Mouse (Mus musculus) embryonic fibroblast, embryonic 13.5 days (primary cell): ENCODE results near the gene Lama4.

ENCODE experiments used
- CTCF ChIP-seq: IDR thresholded peaks from 2 replicates; pipeline ENCODE4 v1.5.1; 2011; ENCODE audit warnings: mild to moderate bottlenecking, control low read depth, low read length, moderate library complexity, borderline replicate concordance; ENCODE audit not compliant: insufficient read depth
- POLR2A ChIP-seq: IDR thresholded peaks from 2 replicates; pipeline ENCODE4 v1.6.1; 2011; ENCODE audit warnings: low read depth, mild to moderate bottlenecking, control low read depth, low read length, moderate library complexity

DNA sequence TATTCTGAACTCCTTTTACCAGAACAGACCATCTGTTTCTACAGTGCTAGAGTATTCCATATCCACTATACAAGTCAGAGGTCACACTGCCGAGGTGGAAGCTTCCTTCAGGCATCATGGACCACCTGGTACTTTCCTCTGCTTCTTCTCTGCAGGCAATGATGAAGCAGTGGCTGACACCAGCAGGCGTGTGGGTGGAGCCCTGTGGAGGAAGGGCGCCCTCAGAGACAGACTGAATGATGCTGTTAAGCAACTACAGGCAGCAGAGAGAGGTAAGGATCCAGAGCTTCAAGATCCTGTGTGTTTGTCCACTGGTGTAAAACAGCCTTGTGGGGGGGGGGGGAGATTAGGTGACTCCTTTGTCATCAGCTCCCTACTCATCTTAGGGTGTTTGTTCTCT lies 100.1 kb downstream of the Lama4 start:
- TF ChIP-seq CTCF (no peak), POLR2A (no peak)
